Mouse (Mus musculus): Measurements from ENCODE around the gene Zdhhc13. TPM values are rescaled to one million over a fixed set of nuclear protein-coding genes. Genes with fewer than 3 reads are reported as not detected.

The Zdhhc13 gene
- total RNA-seq, 2 experiments from 2014 or later = 21.4 to 23.4 TPM

DNA sequence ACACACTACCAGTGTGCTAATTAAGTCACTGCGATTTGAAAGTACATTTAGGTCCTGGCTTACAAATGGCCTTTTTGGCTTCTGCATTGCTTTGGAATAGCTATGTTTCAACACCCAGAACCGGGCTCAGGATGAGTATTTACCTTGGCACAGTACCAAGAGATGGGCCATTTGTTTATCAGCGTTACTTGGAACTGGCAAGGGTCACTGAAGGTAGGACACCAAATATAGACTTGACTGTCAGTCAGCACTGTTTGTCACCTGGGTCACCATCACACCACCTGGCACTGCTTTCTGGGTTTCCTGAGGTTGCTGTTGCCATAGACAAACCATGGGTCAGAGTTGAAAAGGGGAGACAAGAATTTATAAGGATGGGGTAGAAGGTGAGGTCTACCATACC is 53.5 kb downstream of the Zdhhc13 start:
- no peak for DNase-seq

GRCm38 (mm10) chr7:48843541-48843940 is 54.7 kb downstream of the Zdhhc13 start:
- no peak for DNase-seq

DNA sequence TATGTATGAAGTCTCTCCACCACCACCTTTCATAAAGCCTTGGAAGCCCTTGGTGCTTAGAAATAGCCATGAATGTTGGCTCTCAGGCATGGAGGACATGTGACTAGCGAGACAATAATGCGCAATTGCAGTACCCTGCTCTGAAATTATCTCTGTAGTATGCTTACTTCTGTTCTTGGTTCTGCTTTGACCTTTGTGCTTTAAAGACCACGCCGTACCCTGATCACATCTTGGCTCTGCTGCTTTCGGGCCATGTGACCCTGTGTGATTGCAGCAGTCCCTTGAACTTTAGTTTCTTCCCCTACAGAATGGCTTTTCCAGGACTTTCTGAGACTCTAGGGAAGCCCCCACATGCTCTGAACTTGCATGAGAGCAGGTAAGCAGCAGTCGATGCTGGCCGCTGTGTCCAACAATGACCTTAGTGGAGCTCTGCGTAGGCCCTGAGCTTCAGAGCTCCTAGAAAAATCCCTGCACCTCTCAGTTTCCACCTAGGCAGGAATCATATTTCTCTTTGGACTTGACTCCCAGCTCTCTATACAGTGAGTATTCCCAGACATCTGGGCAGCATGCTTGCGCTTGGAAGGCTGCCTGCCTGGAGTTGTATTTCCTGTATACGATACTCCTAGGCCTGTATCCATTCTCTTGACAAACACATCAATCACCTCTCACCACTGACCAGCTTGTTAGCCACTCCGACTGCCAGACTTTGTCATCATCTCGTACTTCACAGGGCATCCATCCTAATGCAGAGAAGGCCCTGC is 56.6 kb downstream of the Zdhhc13 start:
- DNase-seq = no peak

- DNase-seq = no peak
Measured at GRCm38 (mm10) chr7:48846755-48847154, 58.0 kb downstream of the Zdhhc13 start.

- no peak for DNase-seq
Measured at GRCm38 (mm10) chr7:48847820-48848650, 59.2 kb downstream of the Zdhhc13 start, which contains the start of gene Csrp3. Csrp3 (minus strand) TSS chr7:48848033.

- DNase-seq = no peak
Measured at GRCm38 (mm10) chr7:48851529-48852104, 62.8 kb downstream of the Zdhhc13 start.

DNA sequence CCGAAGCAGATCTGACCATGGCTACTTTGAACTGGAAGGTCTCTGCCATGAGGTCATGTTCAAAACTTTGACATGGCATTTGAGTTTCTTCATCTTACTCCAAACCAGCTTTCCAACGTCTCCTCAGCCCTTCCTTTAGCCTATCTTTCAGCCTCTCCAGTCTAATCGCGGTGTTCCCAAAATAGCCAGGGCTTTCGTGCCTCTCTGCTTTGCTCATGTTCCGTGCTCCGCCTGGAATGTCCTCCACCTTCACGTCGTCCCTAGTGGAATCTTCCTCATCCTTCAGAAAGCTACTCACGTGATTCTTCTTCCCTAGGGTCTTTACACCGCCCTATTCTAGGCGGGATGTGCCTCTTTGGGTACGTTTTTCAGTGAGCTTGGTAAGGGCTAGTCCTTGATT is 64.7 kb downstream of the Zdhhc13 start:
- DNase-seq = no peak

- DNase-seq = no peak
Measured at GRCm38 (mm10) chr7:48855461-48855860, 66.7 kb downstream of the Zdhhc13 start.

DNA sequence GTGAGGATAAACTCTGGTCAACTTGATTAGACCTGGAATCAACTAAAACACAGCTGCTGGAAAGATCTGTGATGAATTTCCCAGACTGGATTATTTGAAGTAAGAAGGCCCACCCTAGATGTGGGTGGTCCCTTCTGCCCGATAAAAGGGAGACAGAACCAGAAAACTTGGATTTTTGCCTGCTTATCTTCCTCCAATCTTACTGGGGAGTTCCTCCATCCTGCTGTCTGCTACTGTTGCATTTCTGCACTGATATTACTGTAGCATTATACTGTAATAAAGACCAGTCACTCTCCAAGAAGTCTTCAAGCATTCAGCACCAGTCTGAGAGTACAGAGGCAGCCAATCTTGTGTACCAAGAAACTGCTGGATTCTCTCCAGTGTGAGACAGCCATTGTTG is 69.5 kb downstream of the Zdhhc13 start:
- no peak for DNase-seq

DNA sequence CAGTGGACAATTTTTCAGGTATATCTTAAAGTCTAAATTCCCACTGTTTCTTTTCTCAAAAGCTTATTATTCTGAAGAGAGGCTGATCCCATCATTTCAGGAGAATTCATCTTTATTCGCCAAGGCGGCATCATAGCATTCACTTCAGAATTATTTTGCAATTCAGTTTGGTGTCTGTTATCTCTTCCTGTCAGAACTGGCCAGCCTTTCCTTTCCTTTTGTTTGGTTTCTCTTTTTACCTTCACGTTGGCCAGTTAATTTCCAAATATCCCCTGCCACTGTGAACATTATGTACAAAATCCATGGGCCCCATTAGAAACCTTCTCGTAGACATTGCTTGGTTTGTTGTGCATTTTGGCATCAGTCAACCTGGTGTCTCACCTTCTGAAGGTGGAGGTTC is 70.6 kb downstream of the Zdhhc13 start:
- no peak for DNase-seq

GRCm38 (mm10) chr7:48860948-48861347 is 72.1 kb downstream of the Zdhhc13 start:
- DNase-seq = no peak

DNA sequence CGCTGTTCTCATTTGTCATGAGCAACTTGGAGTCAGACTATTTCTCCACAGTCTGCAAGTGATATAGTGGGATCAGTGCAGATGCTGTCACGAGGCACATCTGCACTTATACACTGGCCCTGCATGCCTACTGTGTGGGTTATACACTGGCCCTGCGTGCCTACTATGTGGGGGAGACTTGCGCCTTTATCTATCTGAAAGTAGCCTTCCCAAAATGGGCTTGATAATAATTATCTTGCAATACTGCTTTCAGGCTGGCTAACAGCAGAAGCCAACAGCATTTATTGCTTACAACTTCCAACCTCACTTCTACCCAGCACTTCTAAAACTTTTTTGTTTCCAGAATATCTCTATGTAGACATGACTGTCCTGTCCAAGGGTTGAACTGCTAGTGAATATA is 73.0 kb downstream of the Zdhhc13 start:
- DNase-seq = no peak

GRCm38 (mm10) chr7:48864199-48864598 is 75.4 kb downstream of the Zdhhc13 start:
- DNase-seq = no peak

DNA sequence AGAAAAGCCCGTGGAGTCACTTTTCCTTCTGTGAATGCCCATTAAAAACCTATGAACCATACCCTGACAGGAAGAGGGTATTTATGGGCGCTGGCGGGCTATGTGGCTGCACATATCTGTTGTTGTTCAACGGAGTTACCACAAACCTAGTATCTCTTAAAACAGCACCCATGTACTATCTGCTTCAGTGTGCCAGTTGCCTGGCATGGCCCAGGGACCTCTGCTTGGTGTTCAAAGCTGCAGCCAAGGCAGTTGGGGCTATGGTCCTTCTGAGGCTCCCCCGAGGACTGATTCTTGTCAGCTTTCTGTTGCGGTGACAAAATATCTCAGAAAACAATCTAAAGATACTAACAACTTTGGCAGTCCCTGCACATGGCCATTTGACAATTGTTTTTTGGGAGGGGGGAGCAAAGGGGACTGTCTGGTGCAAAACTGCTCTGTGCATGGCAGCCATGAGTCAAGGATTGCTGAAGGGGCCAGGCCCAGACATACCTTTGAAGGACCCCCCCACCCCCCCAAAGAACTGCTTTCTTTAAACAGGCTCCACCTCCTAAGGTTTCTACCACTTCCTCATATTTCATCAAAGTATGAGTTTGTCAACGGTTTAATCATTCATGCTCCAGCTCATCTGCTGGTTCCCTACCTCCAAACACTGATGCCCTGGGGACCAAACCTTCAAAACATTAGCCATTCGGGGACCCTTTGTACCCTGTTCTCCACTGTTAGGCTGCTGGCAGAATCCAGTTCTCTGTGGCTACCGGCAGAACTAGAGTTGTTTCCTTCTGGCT is 76.1 kb downstream of the Zdhhc13 start:
- no peak for DNase-seq

DNA sequence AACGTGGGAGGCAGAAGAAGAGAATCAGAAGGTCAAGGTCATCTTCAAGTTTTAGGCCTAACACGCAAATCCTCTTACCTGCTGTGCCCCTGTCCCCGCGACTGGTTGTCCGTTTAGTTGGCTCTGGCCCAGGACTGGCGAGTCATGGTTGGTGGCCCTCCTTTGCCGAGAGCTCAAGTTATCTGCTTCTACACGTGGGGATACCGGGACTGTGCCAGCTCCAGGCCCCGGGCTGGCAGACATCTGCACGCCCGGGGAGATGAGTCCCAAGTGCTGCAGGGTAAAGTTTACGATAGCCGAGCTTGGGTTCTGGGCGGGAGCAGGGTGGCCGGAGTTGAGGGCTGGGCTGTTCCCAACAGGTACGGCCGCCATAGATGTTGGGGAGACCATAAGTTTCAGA is 78.8 kb downstream of the Zdhhc13 start:
- no peak for DNase-seq

GRCm38 (mm10) chr7:48870144-48870543 is 81.3 kb downstream of the Zdhhc13 start:
- DNase-seq = no peak

DNA sequence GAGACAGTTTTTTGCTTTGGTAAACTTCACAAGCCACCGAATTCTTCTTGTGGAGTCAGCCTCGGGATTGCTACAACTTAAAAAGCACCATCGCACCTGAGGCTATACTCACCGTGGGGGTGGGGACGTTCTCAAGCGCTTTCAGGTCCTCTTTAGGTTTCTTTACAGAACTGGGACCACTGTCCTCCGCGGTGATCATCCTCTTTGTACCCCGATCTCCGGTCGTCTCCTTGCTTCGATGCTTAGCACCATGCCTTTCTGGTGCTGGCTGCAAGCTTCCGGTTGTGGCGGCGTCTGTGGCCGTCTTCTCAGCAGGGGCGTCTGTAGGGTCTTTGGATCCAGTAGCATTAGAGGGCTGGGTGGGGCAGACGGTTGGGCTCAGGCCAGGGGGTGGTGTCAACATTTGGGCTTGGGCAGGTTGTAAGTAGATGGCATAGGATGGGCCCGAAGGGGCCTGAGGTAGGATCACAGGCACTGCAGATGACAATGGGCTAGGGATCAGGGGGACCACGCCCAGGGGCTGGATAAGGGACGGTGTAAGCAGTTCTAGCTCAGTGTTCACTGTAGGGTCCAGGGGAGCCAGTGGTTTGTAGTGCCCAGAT is 81.9 kb downstream of the Zdhhc13 start:
- DNase-seq = no peak

DNA sequence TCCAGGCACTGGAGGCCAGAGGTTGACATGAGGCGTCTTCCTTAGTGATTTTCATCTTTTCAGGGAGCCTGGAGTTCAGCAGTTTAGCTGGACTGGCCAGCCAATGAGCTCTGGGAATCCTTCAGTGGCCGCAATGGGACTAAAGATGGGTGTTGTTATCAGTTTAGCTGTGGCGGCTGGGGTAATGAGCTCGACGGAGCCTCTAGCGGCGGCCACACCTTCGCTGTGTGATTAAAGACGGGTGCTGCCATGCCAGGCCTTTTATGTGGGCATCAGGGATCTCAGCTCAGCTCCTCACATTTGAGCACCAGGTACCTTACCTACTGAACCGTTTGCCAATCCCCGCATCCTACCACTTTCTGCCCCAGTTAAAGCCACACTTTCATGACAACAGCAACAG is 82.5 kb downstream of the Zdhhc13 start:
- no peak for DNase-seq

GRCm38 (mm10) chr7:48875096-48875495 is 86.3 kb downstream of the Zdhhc13 start:
- DNase-seq = no peak

- DNase-seq = peak in 1 of 2 experiments; percentile 34
Measured at GRCm38 (mm10) chr7:48876526-48876925, 87.7 kb downstream of the Zdhhc13 start.

Data from layer of hippocampus, postnatal 36 days (tissue).